Mouse (Mus musculus) limb, embryonic 14.5 days (tissue): ENCODE measurements at regions not wholly inside any gene's neighbourhood (a gene's known extent, or its start where the extent isn't known, plus 50 kb on each side); places are given as distances from the start of the nearest gene placed in this dataset.

ENCODE experiments used
- ATAC-seq: fragments of 200-750 bp; cut with Nextera tagmentation; 2 replicates; pipeline ENCODE4 v1.8.0; 2017; ENCODE audit warnings: low read depth, moderate number of reproducible peaks, moderate TSS enrichment; ENCODE audit not compliant: low FRiP score
- DNase-seq: peaks from one replicate; pipeline ENCODE4 v3.0.0-alpha.2; 2015; ENCODE audit warnings: low spot score
- H3K27ac ChIP-seq: fragments of 300-500 bp; sonication (generic); replicated peaks from 2 replicates; pipeline ENCODE4 v1.5.1; 2014; ENCODE audit warnings: low read depth, mild to moderate bottlenecking, low read length, moderate library complexity, mixed read lengths
- H3K27me3 ChIP-seq: fragments of 300-500 bp; sonication (generic); 2 replicates; pipeline ENCODE4 v1.6.1; 2014; ENCODE audit warnings: low read length, mixed read lengths; ENCODE audit not compliant: control insufficient read depth, insufficient read depth
- H3K36me3 ChIP-seq: fragments of 300-500 bp; sonication (generic); 2 replicates; pipeline ENCODE4 v1.6.1; 2014; ENCODE audit warnings: mild to moderate bottlenecking, low read length, moderate library complexity, mixed read lengths; ENCODE audit not compliant: control insufficient read depth, insufficient read depth
- H3K4me1 ChIP-seq: fragments of 300-500 bp; sonication (generic); 2 replicates; pipeline ENCODE4 v1.6.1; 2014; ENCODE audit warnings: antibody characterized with exemption, low read length, mixed read lengths; ENCODE audit not compliant: control insufficient read depth, insufficient read depth
- H3K4me2 ChIP-seq: fragments of 300-500 bp; sonication (generic); replicated peaks from 2 replicates; pipeline ENCODE4 v1.6.1; 2014; ENCODE audit warnings: low read depth, mild to moderate bottlenecking, low read length, moderate library complexity; ENCODE audit not compliant: severe bottlenecking
- H3K4me3 ChIP-seq: fragments of 300-500 bp; sonication (generic); replicated peaks from 2 replicates; pipeline ENCODE4 v1.5.1; 2014; ENCODE audit warnings: low read length
- H3K9ac ChIP-seq: fragments of 300-500 bp; sonication (generic); 2 replicates; pipeline ENCODE4 v1.6.1; 2014; ENCODE audit warnings: mild to moderate bottlenecking, low read depth, low read length, moderate library complexity; ENCODE audit not compliant: severe bottlenecking
- H3K9me3 ChIP-seq: fragments of 300-500 bp; sonication (generic); 2 replicates; pipeline ENCODE4 v1.6.1; 2016; ENCODE audit warnings: low read length; ENCODE audit not compliant: control insufficient read depth
- POLR2A ChIP-seq: fragments of 200-500 bp; IDR thresholded peaks from 2 replicates; pipeline ENCODE4 v1.8.0; 2012; ENCODE audit warnings: inconsistent platforms, mild to moderate bottlenecking, moderate library complexity, borderline replicate concordance; ENCODE audit not compliant: insufficient read depth, insufficient read length; ENCODE audit errors: extremely low read depth
- WGBS: fragments of 180-500 bp; shearing (Covaris S2); extraction: QIAGEN DNeasy Blood & Tissue Kit; methylation state at CpG from one replicate; pipeline ENCODE4 v1.1.7; 2014; 5-methylcytosine and 5-hydroxymethylcytosine counted together

- Histone ChIP-seq H3K27me3 (no peaks in the 10 kb centered on the region), H3K9ac (no peak overlapping the region), H3K4me1 (no peaks in the 10 kb centered on the region), H3K9me3 (no peaks in the 10 kb centered on the region), H3K4me2 (no peak overlapping the region), H3K27ac (no peak overlapping the region), H3K4me3 (no peak overlapping the region), H3K36me3 (no peaks in the 10 kb centered on the region)
- WGBS: 63% methylated on average over 2 of the region's 2 CpGs
- no peak for ATAC-seq
- TF ChIP-seq POLR2A: no peak
- DNase-seq: no peak
Measured at GRCm38 (mm10) chr16:5444785-5445184, 189.0 kb upstream of the Eef2kmt start.

DNA sequence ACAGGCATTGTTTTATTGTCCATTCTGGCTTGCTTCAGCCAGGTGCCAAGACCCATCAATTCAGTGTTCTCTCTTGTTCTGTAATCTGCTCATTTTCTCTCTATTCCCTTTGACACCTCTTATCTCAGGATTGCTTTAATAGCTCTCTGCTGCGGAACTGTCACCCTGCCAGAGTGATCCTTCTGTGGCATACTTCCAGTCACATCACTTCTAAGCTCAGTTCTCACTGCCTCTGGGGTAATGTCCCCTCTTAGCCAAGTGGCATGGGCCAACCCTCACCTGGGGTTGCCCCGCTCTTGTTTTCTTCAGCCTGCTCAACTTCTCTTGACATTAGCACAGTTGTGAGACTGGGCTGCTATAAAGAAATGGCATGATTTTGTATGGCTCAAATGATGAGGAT is 183.9 kb upstream of the Eef2kmt start:
- ATAC-seq (no peak), DNase-seq (no peak)
- Histone ChIP-seq H3K27ac (no peak overlapping the region), H3K9me3 (no peaks in the 10 kb centered on the region), H3K27me3 (no peaks in the 10 kb centered on the region), H3K4me2 (no peak overlapping the region), H3K9ac (no peak overlapping the region), H3K36me3 (no peaks in the 10 kb centered on the region), H3K4me3 (no peak overlapping the region), H3K4me1 (no peaks in the 10 kb centered on the region)
- no peak for TF ChIP-seq POLR2A
- 64% methylated on average over 2 of the region's 2 CpGs for WGBS

DNA sequence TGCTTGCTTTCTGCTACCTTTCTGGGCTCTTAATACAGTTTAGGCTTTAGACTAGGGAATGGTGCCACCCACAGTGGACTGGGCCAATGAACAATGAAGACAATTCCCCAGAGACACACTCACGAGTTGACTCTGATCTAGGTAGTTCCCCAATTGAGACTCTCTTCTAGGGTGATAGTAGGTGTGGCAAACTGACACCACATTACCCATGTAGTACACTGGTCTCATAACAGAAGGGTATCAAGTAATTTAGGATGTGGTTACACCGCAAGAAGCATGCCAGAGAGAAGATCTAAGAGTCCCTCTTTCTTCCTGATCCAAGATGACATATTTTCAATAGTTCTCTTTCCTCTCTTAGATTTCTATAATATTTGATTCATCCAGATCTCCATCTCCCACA is 182.6 kb upstream of the Eef2kmt start:
- WGBS: 88% methylated on average over 2 of the region's 2 CpGs
- no peak for DNase-seq
- no peaks in the 10 kb centered on the region for H3K36me3 ChIP-seq

DNA sequence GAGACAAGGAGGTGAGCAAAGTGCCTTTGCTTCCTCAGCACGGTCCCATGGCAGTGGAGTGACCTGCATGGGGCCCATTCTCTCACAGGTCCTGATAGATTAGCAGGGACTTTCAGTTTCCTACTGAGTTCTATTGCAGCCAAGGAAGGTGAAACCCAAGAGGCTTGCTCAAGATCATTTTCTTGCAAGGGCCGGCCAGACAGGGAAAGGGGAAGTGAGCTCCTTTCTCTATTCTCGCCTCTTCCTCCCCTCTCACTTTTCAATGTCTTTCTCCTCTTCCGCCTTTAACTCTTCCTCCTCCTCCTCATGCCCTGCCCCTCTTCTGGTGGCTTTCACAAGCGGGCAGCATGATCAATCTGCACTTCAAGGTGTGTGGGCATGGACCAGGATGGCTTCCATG is 175.9 kb upstream of the Eef2kmt start:
- H3K36me3 ChIP-seq: no peaks in the 10 kb centered on the region
- 69% methylated on average over 5 of the region's 5 CpGs for WGBS
- H3K9ac ChIP-seq: no peak overlapping the region
- H3K4me2 ChIP-seq: no peak overlapping the region
- TF ChIP-seq POLR2A: no peak
- no peak overlapping the region for H3K4me3 ChIP-seq
- H3K9me3 ChIP-seq: no peaks in the 10 kb centered on the region
- DNase-seq (no peak), ATAC-seq (no peak)
- no peak overlapping the region for H3K27ac ChIP-seq
- H3K27me3 ChIP-seq: no peaks in the 10 kb centered on the region
- H3K4me1 ChIP-seq: no peaks in the 10 kb centered on the region

More for the DNA sequence above, 182.6 kb upstream of the Eef2kmt start:
- H3K27ac ChIP-seq: no peak overlapping the region
- no peak overlapping the region for H3K4me2 ChIP-seq
- no peak for TF ChIP-seq POLR2A
- H3K4me3 ChIP-seq: no peak overlapping the region
- no peaks in the 10 kb centered on the region for H3K27me3 ChIP-seq
- H3K4me1 ChIP-seq: no peaks in the 10 kb centered on the region
- no peaks in the 10 kb centered on the region for H3K9me3 ChIP-seq
- H3K9ac ChIP-seq: no peak overlapping the region
- no peak for ATAC-seq

GRCm38 (mm10) chr16:5431111-5431510 is 175.3 kb upstream of the Eef2kmt start:
- Histone ChIP-seq H3K27me3 (no peaks in the 10 kb centered on the region), H3K9ac (no peak overlapping the region), H3K27ac (no peak overlapping the region), H3K4me1 (no peaks in the 10 kb centered on the region), H3K9me3 (no peaks in the 10 kb centered on the region), H3K4me3 (no peak overlapping the region), H3K4me2 (no peak overlapping the region), H3K36me3 (no peaks in the 10 kb centered on the region)
- WGBS: 48% methylated on average over 3 of the region's 3 CpGs
- no peak for TF ChIP-seq POLR2A
- DNase-seq: no peak
- ATAC-seq: no peak

- DNase-seq (no peak), ATAC-seq (no peak)
- no peak overlapping the region for H3K9ac ChIP-seq
- H3K9me3 ChIP-seq: no peaks in the 10 kb centered on the region
- no peak for TF ChIP-seq POLR2A
- no peaks in the 10 kb centered on the region for H3K27me3 ChIP-seq
- H3K4me2 ChIP-seq: no peak overlapping the region
- no peak overlapping the region for H3K27ac ChIP-seq
- 66% methylated on average over 2 of the region's 2 CpGs for WGBS
- no peaks in the 10 kb centered on the region for H3K36me3 ChIP-seq
- H3K4me3 ChIP-seq: no peak overlapping the region
- no peaks in the 10 kb centered on the region for H3K4me1 ChIP-seq
Measured at GRCm38 (mm10) chr16:5429466-5429865, 173.7 kb upstream of the Eef2kmt start.
